Mouse (Mus musculus) liver, postnatal 0 days (tissue): ENCODE measurements around the gene Fyb.

ENCODE experiments used
- CTCF ChIP-seq: sonication (generic); IDR thresholded peaks from 2 replicates; pipeline ENCODE4 v1.5.1; 2016; ENCODE audit warnings: antibody characterized with exemption, low read depth
- EP300 ChIP-seq: IDR thresholded peaks from 2 replicates; pipeline ENCODE4 v1.6.1; 2016; ENCODE audit warnings: antibody characterized with exemption, low read depth, mild to moderate bottlenecking

DNA sequence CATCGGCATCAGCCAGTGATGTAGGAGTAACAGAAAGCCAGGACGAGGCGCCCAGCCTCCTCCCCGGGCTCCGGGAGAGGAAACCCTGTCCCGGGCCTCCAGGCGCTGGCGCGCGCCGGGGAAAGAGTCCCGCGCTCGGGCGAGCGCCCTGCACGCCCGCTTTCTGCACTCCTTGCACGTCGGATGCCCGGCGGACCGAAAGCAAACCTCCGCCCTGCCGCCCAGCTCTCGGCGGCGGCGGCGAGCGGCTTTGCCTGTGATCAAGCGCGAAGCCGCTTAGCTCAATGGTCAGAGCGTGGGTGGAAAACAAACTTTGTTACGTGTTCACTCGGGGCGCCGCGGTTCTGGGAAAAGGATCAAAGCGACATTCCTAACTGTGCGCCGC, 184.9 kb downstream of the Fyb start:
- TF ChIP-seq CTCF (no peak), EP300 (no peak)
